Mouse (Mus musculus) lung, embryonic 16.5 days (tissue): Measurements from ENCODE around the gene Zdhhc23. TPM values are rescaled to one million over a fixed set of nuclear protein-coding genes. Genes with fewer than 3 reads are reported as not detected.
A peak's percentile ranks its signal among the peaks of the same experiment; 100 is the strongest.

Experiments
- ATAC-seq: fragments of 200-750 bp; cut with Nextera tagmentation; 2 replicates; pipeline ENCODE4 v1.8.0; 2017; ENCODE audit warnings: low read depth, mild to moderate bottlenecking, moderate library complexity
- H3K27ac ChIP-seq: fragments of 300-500 bp; sonication (generic); 2 replicates; pipeline ENCODE4 v1.5.1; 2014; ENCODE audit warnings: mild to moderate bottlenecking, control low read depth, low read length
- H3K27me3 ChIP-seq: fragments of 300-500 bp; sonication (generic); 2 replicates; pipeline ENCODE4 v1.6.1; 2014; ENCODE audit warnings: low read depth, low read length, mixed read lengths; ENCODE audit not compliant: control insufficient read depth, insufficient read depth
- H3K36me3 ChIP-seq: fragments of 300-500 bp; sonication (generic); 2 replicates; pipeline ENCODE4 v1.6.1; 2014; ENCODE audit warnings: low read length; ENCODE audit not compliant: control insufficient read depth, insufficient read depth
- H3K4me1 ChIP-seq: fragments of 300-500 bp; sonication (generic); replicated peaks from 2 replicates; pipeline ENCODE4 v1.6.1; 2014; ENCODE audit warnings: low read length, mixed read lengths; ENCODE audit not compliant: control insufficient read depth, insufficient read depth
- H3K4me2 ChIP-seq: fragments of 300-500 bp; sonication (generic); 2 replicates; pipeline ENCODE4 v1.6.1; 2014; ENCODE audit warnings: low read depth, low read length, control low read depth
- H3K4me3 ChIP-seq: fragments of 300-500 bp; sonication (generic); 2 replicates; pipeline ENCODE4 v1.5.1; 2014; ENCODE audit warnings: mild to moderate bottlenecking, low read length, control low read depth
- H3K9ac ChIP-seq: fragments of 300-500 bp; sonication (generic); 2 replicates; pipeline ENCODE4 v1.6.1; 2014; ENCODE audit warnings: low read length, control low read depth
- H3K9me3 ChIP-seq: fragments of 300-500 bp; sonication (generic); 2 replicates; pipeline ENCODE4 v1.6.1; 2016; ENCODE audit warnings: low read length; ENCODE audit not compliant: control insufficient read depth
- WGBS: fragments of 180-500 bp; shearing (Covaris S2); extraction: QIAGEN DNeasy Blood & Tissue Kit; methylation state at CpG from one replicate; pipeline ENCODE4 v1.1.7; 2014; 5-methylcytosine and 5-hydroxymethylcytosine counted together
- polyA plus RNA-seq: library from polyadenylated mRNA; unstranded; fragments of >200 nt; fragmentation: Nextera tagmentation; extraction: Ambion mirVana; gene quantifications from 2 replicates; pipeline ENCODE4 v1.2.1, GENCODE M21; 2015

Gene Zdhhc23
- polyA plus RNA-seq, 1 experiment from 2014 or later: 1.6 TPM

DNA sequence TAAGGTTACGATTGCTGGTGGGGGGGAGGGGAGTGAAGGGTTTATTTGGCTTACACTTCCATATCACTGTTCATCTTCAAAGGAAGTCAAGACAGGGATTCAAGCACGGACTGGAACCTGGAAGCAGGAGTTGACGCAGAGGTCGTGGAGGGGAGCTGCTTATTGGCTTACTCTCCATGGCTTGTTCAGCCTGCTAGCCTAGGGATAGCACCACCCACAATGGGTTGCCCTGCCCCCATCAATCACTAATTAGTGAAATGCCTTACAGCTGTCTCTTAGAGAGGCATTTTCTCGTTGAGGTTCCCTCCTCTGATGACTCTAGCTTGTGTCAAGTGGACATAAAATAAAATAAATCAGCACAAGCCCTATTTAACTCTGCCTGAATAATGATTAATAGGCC, 31.4 kb upstream of the Zdhhc23 start:
- H3K4me3 ChIP-seq: no peak overlapping the region
- no peak overlapping the region for H3K4me2 ChIP-seq
- ATAC-seq: no peak
- no peaks in the 10 kb centered on the region for H3K36me3 ChIP-seq
- H3K4me1 ChIP-seq: no peaks in the 10 kb centered on the region
- H3K27me3 ChIP-seq: no peaks in the 10 kb centered on the region
- H3K9me3 ChIP-seq: no peaks in the 10 kb centered on the region
- no peak overlapping the region for H3K27ac ChIP-seq
- WGBS: 44% methylated on average over 5 of the region's 5 CpGs
- no peak overlapping the region for H3K9ac ChIP-seq

DNA sequence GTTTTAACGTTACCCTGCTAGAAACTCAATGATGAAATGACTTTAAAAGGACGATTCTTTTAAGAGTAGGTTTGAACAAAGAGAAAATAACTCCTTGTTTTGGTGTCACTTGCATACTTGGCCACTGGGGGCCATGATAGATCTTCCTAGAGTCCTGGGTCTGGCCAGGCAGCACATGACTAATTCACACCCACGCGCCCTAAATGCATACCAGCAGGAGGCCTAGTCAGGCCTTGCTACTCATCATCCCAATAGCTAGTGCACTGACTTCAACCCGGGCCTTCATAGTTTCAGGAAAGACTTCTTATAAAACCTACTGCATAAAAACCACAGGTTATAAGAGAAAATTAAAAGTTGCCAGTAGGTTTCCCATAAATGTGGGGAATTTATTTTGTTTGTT, 22.5 kb upstream of the Zdhhc23 start:
- H3K27me3 ChIP-seq: no peaks in the 10 kb centered on the region
- 62% methylated on average over 5 of the region's 5 CpGs for WGBS
- no peaks in the 10 kb centered on the region for H3K9me3 ChIP-seq
- no peak overlapping the region for H3K4me3 ChIP-seq
- no peak overlapping the region for H3K9ac ChIP-seq
- no peak for ATAC-seq
- H3K4me1 ChIP-seq: no peaks in the 10 kb centered on the region
- H3K27ac ChIP-seq: no peak overlapping the region
- no peaks in the 10 kb centered on the region for H3K36me3 ChIP-seq
- H3K4me2 ChIP-seq: no peak overlapping the region

DNA sequence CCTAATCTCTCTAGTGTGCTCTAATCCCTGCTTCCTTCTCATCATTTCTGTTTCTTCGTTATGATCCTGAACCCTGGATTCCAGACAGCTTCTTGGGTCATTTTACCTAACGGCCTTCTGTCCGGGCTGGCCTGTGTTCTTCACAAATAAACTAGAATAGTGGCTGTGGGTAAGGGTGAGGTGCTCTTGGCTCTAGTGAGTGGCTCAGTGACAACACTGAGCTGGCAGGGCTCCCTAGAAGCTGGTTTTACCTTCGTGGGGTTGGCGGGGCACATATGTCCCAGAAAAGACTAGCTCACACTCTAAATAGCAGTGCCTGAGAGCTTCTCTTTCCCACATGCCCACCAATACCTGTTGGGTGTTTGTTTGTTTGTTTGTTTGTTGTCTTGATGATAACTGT, 19.9 kb upstream of the Zdhhc23 start:
- Histone ChIP-seq H3K4me3 (no peak overlapping the region), H3K4me2 (no peak overlapping the region), H3K27me3 (no peaks in the 10 kb centered on the region), H3K9me3 (no peaks in the 10 kb centered on the region), H3K4me1 (no peaks in the 10 kb centered on the region), H3K27ac (no peak overlapping the region), H3K36me3 (no peaks in the 10 kb centered on the region), H3K9ac (no peak overlapping the region)
- ATAC-seq: no peak
- WGBS: 82% methylated on average over 5 of the region's 5 CpGs

DNA sequence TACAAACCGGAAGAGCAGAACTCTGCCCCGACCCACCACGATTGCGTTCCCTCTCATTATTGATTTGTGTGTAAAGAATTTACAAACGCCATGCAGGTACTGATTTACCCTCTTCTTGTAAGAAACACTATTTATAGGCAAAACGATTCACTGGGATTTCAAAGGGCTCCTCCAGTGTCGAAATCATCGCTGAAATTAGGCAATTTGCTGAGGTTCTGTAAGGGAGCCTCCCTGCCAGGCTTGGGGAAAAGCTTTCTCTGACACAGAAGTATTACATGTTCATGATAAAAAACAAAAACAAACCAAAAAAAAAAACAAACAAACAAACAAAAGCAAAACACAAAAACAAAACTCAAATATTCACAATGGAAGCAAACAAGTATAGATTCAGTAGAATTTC, 19.5 kb upstream of the Zdhhc23 start:
- Histone ChIP-seq H3K4me2 (no peak overlapping the region), H3K27ac (no peak overlapping the region), H3K4me3 (no peak overlapping the region), H3K4me1 (no peaks in the 10 kb centered on the region), H3K9me3 (no peaks in the 10 kb centered on the region), H3K9ac (no peak overlapping the region), H3K27me3 (no peaks in the 10 kb centered on the region), H3K36me3 (no peaks in the 10 kb centered on the region)
- 85% methylated on average over 8 of the region's 8 CpGs for WGBS
- no peak for ATAC-seq

DNA sequence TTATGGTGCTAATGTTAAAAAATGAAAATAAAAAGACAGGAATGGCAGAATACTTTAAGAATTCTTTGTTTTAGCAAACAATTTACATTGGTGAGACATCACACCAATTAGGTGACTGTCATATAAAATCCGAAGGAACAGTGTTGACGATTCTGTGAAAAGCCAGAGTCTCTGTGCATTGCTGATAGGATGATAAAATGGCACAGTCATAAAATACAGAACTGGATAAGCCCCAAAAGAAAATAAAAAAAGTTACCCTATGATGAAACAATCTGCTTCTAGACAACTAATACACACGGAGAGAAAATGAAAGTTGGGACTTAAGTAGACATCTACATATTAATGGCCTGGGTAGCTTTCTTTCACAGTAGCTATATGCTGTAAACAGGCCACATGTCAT, 15.0 kb upstream of the Zdhhc23 start:
- Histone ChIP-seq H3K27me3 (no peaks in the 10 kb centered on the region), H3K4me2 (no peak overlapping the region), H3K36me3 (no peaks in the 10 kb centered on the region), H3K4me3 (no peak overlapping the region), H3K4me1 (no peaks in the 10 kb centered on the region), H3K27ac (no peak overlapping the region), H3K9ac (no peak overlapping the region), H3K9me3 (no peaks in the 10 kb centered on the region)
- no peak for ATAC-seq
- WGBS: 80% methylated on average over 3 of the region's 3 CpGs

DNA sequence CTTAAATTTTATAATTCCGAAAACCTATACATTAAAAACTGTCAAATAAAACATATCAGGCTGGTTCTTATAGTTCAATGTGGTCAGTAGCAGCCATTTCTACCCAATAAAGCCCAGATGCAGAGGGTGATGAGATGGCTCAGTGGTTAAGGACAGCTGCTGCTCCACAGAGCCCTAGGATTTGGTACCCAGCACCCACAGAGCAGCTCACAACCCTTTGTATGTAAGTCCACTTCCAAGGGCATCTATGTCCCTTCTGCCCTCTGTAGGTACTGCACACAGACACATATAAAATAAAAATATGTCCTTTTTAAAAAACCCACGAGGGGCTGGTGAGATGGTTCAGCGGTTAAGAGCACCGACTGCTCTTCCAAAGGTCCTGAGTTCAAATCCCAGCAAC, 6.7 kb upstream of the Zdhhc23 start:
- Histone ChIP-seq H3K4me1 (no peaks in the 10 kb centered on the region), H3K4me3 (no peak overlapping the region), H3K9ac (no peak overlapping the region), H3K27me3 (no peaks in the 10 kb centered on the region), H3K4me2 (no peak overlapping the region), H3K9me3 (no peaks in the 10 kb centered on the region), H3K36me3 (no peaks in the 10 kb centered on the region), H3K27ac (no peak overlapping the region)
- ATAC-seq: no peak
- WGBS: 95% methylated on average over 4 of the region's 4 CpGs

DNA sequence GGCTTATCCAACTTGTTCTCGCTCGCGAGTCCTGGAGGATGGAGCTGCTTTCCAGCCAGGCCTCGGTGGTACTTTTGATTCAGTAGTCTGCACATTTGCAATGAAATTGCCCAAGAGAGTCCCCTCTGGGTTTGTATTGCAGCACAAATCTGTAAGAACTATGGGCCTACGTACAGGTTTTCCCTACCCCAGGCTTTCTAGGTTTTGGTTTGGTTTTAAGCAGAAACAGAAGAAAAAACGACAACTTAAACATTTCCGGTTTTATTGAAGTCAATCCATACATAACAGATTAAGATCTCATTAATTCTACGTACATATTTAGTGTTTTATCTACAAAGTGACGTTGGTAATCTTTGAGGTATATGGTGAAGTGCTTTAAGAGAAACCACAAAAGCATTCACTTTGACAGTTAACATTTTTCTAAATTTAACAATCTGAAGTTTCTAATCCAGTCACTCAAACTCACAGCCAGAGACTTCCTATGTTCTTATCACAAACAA, 569 bp upstream of the Zdhhc23 start:
- H3K4me3 ChIP-seq: peak overlapping the region; percentile 76
- H3K27me3 ChIP-seq: peaks cover 6% of the 10 kb centered on the region
- peak overlapping the region; percentile 99 for H3K4me2 ChIP-seq
- no peak overlapping the region for H3K27ac ChIP-seq
- no peak; the same call in 1 of the 2 replicates for ATAC-seq
- H3K9me3 ChIP-seq: no peaks in the 10 kb centered on the region
- no peaks in the 10 kb centered on the region; the same call in 1 of the 2 replicates for H3K4me1 ChIP-seq
- H3K36me3 ChIP-seq: no peaks in the 10 kb centered on the region
- 20% methylated on average over 9 of the region's 9 CpGs for WGBS
- peak overlapping the region; percentile 67 for H3K9ac ChIP-seq

DNA sequence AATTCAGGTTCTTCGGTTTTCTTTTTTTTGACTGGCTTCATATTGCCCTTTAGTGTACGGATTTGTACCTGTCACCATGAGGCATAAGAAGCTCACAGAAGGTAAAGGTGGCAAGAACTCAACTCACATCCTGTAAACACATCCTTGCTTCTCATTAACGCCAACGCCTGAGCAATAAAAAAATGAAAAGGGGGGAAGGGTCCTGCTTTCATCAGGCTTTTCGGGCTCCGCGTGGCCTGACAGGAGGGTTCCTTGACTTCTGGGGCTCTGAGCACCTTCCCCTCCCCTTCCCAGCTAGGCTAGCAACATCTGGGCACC, 622 bp downstream of the Zdhhc23 start:
- Histone ChIP-seq H3K9me3 (no peaks in the 10 kb centered on the region), H3K4me3 (peak overlapping the region; percentile 76), H3K4me2 (peak overlapping the region; percentile 99), H3K4me1 (no peaks in the 10 kb centered on the region; the same call in 1 of the 2 replicates), H3K27me3 (peaks cover 6% of the 10 kb centered on the region), H3K27ac (no peak overlapping the region), H3K36me3 (no peaks in the 10 kb centered on the region), H3K9ac (peak overlapping the region; percentile 67)
- WGBS: 14% methylated on average over 7 of the region's 7 CpGs
- no peak for ATAC-seq

DNA sequence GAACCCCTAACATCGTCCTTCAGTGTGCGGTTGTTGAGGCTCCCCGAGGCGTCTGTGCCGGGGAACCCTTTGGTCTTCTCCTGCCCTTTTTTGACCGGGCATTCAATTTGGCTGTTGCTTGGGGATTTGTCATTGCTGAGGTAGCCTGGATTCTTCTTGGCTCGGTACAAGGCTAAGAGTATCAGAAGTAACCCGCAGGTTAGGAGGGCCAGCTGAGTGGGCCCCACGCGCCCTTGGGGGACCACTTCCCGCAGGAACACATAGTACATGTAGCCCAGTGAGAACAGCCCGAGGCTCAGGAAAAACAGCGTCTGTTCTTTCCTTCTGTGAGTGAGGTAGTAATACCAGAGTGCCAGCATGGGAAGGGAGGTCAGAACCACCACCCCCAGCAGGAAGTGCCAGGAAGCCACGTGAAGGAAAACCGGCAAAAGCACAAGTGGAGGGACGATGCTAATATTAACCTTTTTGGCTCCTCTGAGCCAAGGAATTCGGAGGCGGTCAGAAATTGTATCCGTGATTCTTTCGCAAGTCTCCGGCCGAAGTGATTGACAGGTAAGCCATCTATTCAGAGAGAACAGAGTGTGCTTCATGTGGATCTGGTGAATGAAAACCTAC, 5.9 kb downstream of the Zdhhc23 start:
- Histone ChIP-seq H3K9me3 (no peaks in the 10 kb centered on the region), H3K9ac (no peak overlapping the region), H3K36me3 (no peaks in the 10 kb centered on the region), H3K4me1 (no peaks in the 10 kb centered on the region), H3K27ac (no peak overlapping the region), H3K4me2 (no peak overlapping the region), H3K27me3 (no peaks in the 10 kb centered on the region; the same call in none of the 2 replicates), H3K4me3 (no peak overlapping the region)
- no peak for ATAC-seq
- WGBS: 78% methylated on average over 22 of the region's 22 CpGs

DNA sequence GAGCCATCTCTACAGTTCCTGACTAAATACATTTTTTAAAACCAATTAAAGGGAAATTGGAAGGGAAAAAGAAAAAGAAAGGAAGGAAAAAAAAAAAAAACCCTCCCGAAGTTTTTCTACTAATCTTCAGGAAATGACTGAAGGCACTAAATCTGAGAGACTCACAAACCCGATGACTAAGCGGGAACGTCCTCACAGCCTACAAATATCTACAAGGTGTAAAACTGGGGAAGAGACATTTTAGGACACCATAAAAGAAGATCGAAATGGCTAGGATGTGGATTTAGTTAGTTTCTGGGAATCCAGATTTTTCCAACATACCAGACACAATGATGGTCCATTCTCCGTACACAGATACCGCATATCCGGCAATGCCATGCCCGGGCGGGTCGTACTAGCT, 6.4 kb downstream of the Zdhhc23 start:
- H3K27me3 ChIP-seq: no peaks in the 10 kb centered on the region
- no peaks in the 10 kb centered on the region for H3K9me3 ChIP-seq
- 90% methylated on average over 11 of the region's 11 CpGs for WGBS
- H3K9ac ChIP-seq: no peak overlapping the region
- no peak overlapping the region for H3K4me3 ChIP-seq
- H3K4me2 ChIP-seq: no peak overlapping the region
- ATAC-seq: no peak
- no peak overlapping the region for H3K27ac ChIP-seq
- H3K36me3 ChIP-seq: no peaks in the 10 kb centered on the region
- H3K4me1 ChIP-seq: no peaks in the 10 kb centered on the region
